Mouse (Mus musculus) hindlimb bud, embryonic 11.5 days (tissue): Measurements from ENCODE around the gene Gm21319.
"Not testable (repeated sequence)": the region's sequence is repeated elsewhere in the genome, so short reads cannot be mapped to it uniquely, and the experiment has no call there.

Experiments used
- DNase-seq: peaks from one replicate; pipeline ENCODE4 v3.0.0-alpha.2; 2012; ENCODE audit warnings: low read depth, low spot score; ENCODE audit errors: extremely low spot score

Gene Gm21319

DNA sequence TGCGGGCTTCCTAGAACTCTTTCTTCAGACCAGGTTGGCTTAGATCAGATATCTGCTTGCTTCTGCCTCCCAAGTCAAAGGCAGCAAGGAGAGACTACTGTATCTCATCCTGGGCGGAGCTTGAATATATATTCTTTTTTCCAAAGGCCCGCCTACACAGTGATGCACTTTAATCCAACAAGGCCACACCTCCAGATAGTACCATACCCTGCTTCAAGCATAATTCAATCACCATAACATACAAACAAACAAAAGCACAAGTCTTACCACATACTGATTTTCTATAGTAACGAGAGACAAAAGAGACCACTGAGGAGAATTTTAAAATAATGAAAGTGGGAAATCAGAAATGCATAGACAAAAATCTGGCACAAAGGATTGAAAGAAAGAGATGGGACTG, at the start of gene Gm21319:
Gene Gm21319 (minus strand): TSS at position 101 of the 400 bp plus-strand sequence.
- not testable (repeated sequence) for DNase-seq

DNA sequence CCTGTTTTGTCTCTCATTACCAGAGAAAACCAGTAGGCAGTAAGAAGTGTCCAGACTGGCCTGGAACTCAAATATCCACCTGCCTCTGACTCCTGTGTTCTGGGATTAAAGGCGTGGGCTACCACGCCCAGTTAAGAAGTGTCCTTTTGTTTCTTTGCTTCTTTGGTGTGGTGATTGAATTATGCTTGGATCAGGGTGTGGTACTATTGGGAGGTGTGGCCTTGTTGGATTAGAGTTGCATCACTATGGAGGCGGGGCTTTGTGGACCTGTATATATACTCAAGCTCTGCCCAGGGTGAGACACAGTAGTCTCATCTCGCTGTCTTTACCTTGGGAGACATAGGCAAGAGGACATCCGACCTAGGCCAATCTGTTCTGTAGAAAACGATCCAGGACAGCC, 40.7 kb upstream of the Gm21319 start, which contains the start of gene BB287469:
Gene BB287469 (plus strand): TSS at position 301 of the 400 bp plus-strand sequence.
- DNase-seq = not testable (repeated sequence)

DNA sequence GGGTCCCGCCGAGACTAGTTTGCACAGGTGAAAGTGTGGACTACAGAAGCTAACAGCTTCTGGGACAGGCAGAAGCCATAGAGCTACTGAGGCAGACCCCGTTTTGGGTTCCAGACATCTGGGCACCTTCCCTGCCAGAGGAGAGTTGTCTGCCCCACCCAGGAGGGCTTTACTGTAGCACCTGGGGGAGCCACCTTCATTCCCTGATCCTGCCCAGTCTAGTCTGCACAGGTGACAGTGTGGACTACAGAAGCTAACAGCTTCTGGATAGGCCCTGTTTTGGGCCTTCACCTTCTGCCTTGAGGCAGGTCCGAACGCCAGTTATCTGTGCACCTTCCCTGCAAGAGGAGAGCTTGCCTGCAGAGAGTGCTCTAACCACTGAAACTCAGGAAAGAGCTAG, 22.4 kb upstream of the Gm21319 start:
- not testable (repeated sequence) for DNase-seq

DNA sequence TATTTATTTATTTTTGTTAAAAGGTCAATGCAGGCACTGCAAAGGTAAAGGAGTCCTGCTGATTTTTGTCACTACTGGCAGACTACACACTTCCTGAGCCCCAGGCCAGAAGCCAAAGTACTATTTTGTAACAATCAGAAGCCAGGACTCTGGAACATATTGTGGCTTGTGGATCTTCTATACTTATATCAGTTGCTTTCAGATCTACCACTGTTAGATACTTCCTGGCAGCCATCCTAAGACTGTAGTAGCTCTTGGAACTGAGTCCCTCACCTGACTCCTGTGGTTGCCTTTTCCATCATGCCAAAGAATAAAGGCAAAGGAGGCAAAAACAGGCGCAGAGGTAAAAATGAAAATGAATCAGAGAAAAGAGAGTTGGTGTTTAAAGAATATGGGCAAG, 19.7 kb upstream of the Gm21319 start, which contains the start of gene Gm21936:
Gene Gm21936 (plus strand): TSS at position 301 of the 400 bp plus-strand sequence.
- DNase-seq = not testable (repeated sequence)
